Mouse (Mus musculus) retina, embryonic 14.5 days (tissue): ENCODE measurements around the gene Ccdc43.
A peak's percentile ranks its signal among the peaks of the same experiment; 100 is the strongest.

ENCODE experiments used
- DNase-seq: peaks from one replicate; pipeline ENCODE4 v3.0.0-alpha.2; 2015; ENCODE audit warnings: low spot score

Ccdc43 gene

GRCm38 (mm10) chr11:102665151-102665550 is 32.4 kb downstream of the Ccdc43 start:
- DNase-seq, result no peak

GRCm38 (mm10) chr11:102663416-102663815 is 34.2 kb downstream of the Ccdc43 start, which contains the start of gene Meioc:
Gene Meioc, plus strand, starts transcription at chr11:102663716.
- DNase-seq, result no peak

GRCm38 (mm10) chr11:102656931-102657330 is 40.7 kb downstream of the Ccdc43 start:
- DNase-seq, result no peak

DNA sequence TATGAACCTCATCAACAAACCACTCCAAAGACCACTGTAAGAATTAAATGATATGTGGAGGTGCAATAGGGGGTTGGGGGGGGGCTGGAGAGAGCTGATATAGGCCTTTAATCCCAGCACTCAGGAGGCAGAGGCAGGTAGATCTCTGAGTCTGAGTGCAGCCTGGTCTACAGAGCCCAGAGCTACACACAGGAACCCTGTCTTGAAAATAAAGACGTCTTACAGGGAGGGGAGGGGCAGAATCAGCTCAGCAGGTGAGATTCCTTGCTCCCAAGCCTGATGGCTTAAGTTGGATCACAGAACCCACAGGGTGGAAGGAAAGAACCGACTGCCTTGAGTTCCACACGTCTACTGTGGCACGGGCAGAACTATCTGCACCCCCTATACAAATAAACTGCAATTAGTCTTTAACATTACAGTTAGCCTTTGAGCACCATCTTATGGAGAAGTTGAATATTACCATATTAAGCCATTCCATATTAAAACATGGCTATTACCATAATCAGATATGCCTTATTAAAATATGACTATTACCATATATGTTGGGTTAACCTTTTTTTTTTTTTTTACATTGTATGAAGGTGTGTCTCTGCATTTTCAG is 41.2 kb downstream of the Ccdc43 start:
- DNase-seq, result peak; percentile 60

DNA sequence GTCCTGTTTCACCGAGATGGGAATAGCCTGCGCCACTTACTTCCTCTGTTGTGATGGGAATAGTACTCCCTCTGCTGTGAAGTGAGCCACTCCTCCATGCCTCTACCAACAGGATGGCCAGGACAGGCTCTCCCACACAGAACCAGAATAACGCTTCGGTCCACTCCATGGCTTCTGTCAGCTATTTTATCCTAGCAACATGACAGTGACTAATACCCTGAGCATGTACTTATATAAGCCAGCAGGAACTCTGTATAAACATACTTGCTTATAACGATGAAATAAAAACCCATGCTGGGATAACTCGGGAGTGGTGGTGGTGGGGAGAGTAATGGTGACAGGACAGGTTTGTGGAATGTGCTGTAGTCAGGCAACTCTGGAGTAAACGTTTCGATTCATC is 41.7 kb downstream of the Ccdc43 start:
- no peak for DNase-seq

DNA sequence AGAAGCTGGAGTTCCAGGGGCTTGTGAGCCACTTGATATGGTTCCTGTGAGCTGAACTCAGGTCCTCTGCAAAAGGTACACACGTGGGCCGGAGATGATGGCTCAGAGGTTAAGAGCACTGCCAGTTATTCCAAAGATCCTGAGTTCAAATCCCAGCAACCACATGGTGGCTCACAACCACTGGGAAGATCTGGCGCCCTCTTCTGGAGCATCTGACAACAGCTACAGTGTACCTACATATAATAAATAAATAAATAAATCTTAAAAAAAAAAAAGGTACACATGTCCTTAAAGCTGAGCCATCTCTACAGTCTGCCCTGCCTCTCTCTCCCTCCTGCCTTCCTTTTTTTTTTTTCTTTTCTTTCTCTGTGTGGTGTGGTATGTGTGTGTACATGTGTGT is 44.7 kb downstream of the Ccdc43 start:
- DNase-seq, result peak; percentile 60

DNA sequence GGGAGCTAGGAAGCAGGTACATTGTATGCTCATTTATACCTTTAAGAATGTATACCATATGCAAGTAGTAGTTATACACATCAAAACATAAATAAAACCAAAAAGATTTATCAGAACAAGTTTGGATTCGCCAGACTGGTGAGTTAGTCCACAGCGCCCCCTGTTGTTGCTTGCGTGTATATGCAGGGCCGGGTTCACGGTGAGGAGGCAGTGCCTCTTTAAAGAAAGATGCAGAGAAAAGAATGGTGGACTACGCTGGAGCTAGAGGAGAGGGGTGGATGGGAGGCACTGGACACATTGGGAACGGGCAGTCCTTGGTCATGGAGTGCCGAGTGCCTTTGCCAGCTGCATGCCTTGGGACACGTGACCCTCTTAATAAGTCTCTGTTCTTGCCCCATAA is 46.2 kb downstream of the Ccdc43 start:
- DNase-seq, result peak; percentile 89

GRCm38 (mm10) chr11:102647885-102648284 is 49.7 kb downstream of the Ccdc43 start:
- DNase-seq, result no peak

DNA sequence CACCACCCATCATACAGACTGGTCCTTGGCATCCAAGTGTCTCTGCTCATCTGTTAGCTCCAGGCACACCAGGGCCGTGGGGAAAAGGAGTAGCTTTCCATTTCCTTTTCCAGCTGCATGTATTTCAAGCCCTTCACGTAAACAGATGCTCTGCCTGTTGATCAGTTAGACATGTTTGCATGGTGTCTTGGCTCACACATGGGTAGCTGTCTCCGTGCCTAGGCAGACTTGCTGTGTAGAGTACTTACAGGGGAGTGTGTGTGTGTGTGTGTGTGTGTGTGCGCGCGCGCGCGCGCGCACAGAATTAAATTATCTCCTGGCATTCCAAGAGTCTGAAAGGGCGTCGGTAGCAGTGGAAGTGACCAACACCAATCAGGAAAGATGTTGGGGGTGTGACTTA is 51.4 kb downstream of the Ccdc43 start:
- no peak for DNase-seq

- peak; percentile 25 for DNase-seq
Measured at GRCm38 (mm10) chr11:102643891-102644382, 53.6 kb downstream of the Ccdc43 start.

DNA sequence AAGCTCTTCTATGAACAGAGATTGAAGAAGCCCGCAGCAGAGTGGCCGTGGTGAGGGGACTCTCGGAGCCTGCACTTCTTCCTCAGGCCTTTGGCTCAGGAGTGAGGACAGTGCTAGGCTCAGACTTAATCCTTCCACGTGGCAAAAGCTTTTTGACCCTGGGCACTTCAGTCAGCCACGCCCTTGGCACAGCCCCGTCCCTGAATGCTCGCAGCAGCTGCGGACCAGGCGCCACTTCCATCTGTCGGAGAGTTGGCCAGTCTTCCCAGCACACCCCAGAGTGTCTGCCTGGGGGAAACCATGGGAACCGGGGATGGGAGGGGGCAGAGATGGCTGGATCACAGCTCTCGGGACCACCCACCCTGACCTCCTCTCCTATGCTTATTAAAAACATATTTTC is 60.7 kb downstream of the Ccdc43 start:
- peak; percentile 35 for DNase-seq
